Mouse (Mus musculus) heart, embryonic 11.5 days (tissue): ENCODE results near the gene Pnpla2. TPM values are rescaled to one million over a fixed set of nuclear protein-coding genes. Genes with fewer than 3 reads are reported as not detected.

Experiments
- ATAC-seq: fragments of 200-750 bp; cut with Nextera tagmentation; replicated peaks from 2 replicates; pipeline ENCODE4 v1.8.0; 2017; ENCODE audit warnings: moderate library complexity; ENCODE audit not compliant: insufficient number of reproducible peaks, low FRiP score, low TSS enrichment
- H3K27ac ChIP-seq: fragments of 300-500 bp; sonication (generic); 2 replicates; pipeline ENCODE4 v1.5.1; 2014; ENCODE audit warnings: mild to moderate bottlenecking, low read depth, low read length
- H3K27me3 ChIP-seq: fragments of 300-500 bp; sonication (generic); 2 replicates; pipeline ENCODE4 v1.6.1; 2014; ENCODE audit warnings: mild to moderate bottlenecking, low read length, mixed read lengths; ENCODE audit not compliant: control insufficient read depth, insufficient read depth
- H3K36me3 ChIP-seq: fragments of 300-500 bp; sonication (generic); 2 replicates; pipeline ENCODE4 v1.6.1; 2014; ENCODE audit warnings: mild to moderate bottlenecking, low read length, moderate library complexity, mixed read lengths; ENCODE audit not compliant: control insufficient read depth, insufficient read depth
- H3K4me1 ChIP-seq: fragments of 300-500 bp; sonication (generic); 2 replicates; pipeline ENCODE4 v1.6.1; 2014; ENCODE audit warnings: low read length; ENCODE audit not compliant: control insufficient read depth, insufficient read depth
- H3K4me2 ChIP-seq: fragments of 300-500 bp; sonication (generic); 2 replicates; pipeline ENCODE4 v1.6.1; 2014; ENCODE audit warnings: mild to moderate bottlenecking, moderate library complexity
- H3K4me3 ChIP-seq: fragments of 300-500 bp; sonication (generic); 2 replicates; pipeline ENCODE4 v1.5.1; 2014; ENCODE audit warnings: low read depth, low read length
- H3K9ac ChIP-seq: fragments of 300-500 bp; sonication (generic); 2 replicates; pipeline ENCODE4 v1.6.1; 2014; ENCODE audit warnings: mild to moderate bottlenecking, low read depth, low read length, moderate library complexity
- H3K9me3 ChIP-seq: fragments of 300-500 bp; sonication (generic); replicated peaks from 2 replicates; pipeline ENCODE4 v1.6.1; 2016; ENCODE audit warnings: low read length; ENCODE audit not compliant: control insufficient read depth
- WGBS: fragments of 180-500 bp; shearing (Covaris S2); extraction: QIAGEN DNeasy Blood & Tissue Kit; methylation state at CpG from one replicate; pipeline ENCODE4 v1.1.7; 2014; ENCODE audit not compliant: insufficient replicate concordance; 5-methylcytosine and 5-hydroxymethylcytosine counted together
- polyA plus RNA-seq: library from polyadenylated mRNA; unstranded; fragments of >200 nt; fragmentation: Nextera tagmentation; extraction: Ambion mirVana; gene quantifications from 2 replicates; pipeline ENCODE4 v1.2.1, GENCODE M21; 2014

Gene Pnpla2
- polyA plus RNA-seq, 1 experiment from 2014 or later: 35.3 TPM

DNA sequence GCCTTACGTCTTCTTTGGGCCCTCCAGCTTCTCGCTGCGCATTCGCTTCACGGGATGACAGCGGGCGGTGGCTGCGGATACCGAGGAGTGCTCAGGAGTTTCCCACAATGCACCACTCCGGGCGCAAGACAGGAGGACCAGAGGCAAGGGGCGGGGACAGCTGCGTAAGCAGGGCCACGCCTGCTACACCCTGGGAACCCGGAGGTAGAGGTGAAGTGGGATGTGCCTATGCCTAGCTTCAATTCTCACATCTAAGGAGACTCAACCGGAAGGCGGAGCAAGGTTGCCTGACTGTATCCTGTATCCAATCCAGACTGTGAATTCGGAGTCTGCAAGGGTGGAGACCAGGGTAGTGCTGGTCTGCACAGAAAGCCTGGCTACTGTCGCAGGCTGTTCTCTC lies 25.7 kb upstream of the Pnpla2 start, which contains the start of gene Cend1:
TSS of gene Cend1 (minus strand) at position 182 of the 400 bp plus-strand sequence.
- peak; percentile 56 for ATAC-seq
- 3% methylated on average over 19 of the region's 19 CpGs for WGBS
- peak within 1 kb of the TSS; percentile 71 for H3K27ac ChIP-seq

GRCm38 (mm10) chr7:141429840-141430584 lies 25.0 kb upstream of the Pnpla2 start:
- peak overlapping the region; percentile 35 for H3K4me2 ChIP-seq
- H3K4me3 ChIP-seq: peak overlapping the region; percentile 16; the same call in 1 of the 2 replicates
- H3K36me3 ChIP-seq: 0 out of 2 replicates have a peak, but pooled peaks cover 8% of the 10 kb centered on the region
- peak overlapping the region; percentile 39; the same call in 1 of the 2 replicates for H3K9ac ChIP-seq
- no peaks in the 10 kb centered on the region for H3K9me3 ChIP-seq
- 49% methylated on average over 9 of the region's 9 CpGs for WGBS
- H3K27me3 ChIP-seq: no peaks in the 10 kb centered on the region
- peak overlapping the region; percentile 71 for H3K27ac ChIP-seq
- peak; percentile 44; the same call in 1 of the 2 replicates for ATAC-seq
- H3K4me1 ChIP-seq: peaks cover 37% of the 10 kb centered on the region

More for the DNA sequence above, 25.7 kb upstream of the Pnpla2 start, which contains the start of gene Cend1:
- Histone ChIP-seq H3K9me3 (no peaks in the 10 kb centered on the region), H3K9ac (peak within 1 kb of the TSS; percentile 43; the same call in 1 of the 2 replicates), H3K27me3 (no peaks in the 10 kb centered on the region), H3K4me1 (peaks cover 30% of the 10 kb centered on the region), H3K36me3 (0 out of 2 replicates have a peak, but pooled peaks cover 8% of the 10 kb centered on the region), H3K4me2 (peak within 1 kb of the TSS; percentile 35), H3K4me3 (peak within 1 kb of the TSS; percentile 16)

DNA sequence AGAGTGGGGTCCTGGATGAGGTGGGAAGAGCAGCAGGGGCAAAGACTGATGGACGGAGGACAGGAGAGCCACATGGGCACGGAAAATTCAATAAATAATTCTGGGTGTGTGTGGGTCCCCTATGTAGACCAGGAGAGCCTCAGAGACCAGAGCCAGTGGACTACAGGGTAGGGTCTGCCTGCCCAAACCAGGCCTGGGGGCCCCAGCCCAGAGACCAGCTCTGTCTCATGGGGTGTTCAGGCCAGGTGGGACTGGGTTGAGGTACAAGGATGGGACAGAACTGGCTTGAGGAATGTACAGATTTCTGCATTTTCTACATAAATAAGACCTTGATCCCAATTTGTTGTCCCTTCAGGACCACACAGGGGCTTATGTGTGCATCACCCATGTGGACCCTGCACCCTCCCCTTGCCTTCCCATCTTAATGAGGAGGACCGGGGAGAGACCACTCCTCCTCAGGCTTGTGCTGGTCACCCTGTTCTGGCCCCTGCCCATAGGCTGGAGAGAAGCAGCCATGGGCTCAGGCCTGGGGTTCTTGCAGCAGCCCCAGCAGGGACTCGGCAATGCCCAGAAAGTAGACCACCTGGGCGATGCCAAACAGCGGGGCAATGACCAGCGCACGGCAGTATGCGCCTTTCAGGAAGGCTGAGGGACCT lies 24.3 kb upstream of the Pnpla2 start:
- no peak for ATAC-seq
- H3K4me2 ChIP-seq: no peak overlapping the region
- H3K36me3 ChIP-seq: 0 out of 2 replicates have a peak, but pooled peaks cover 8% of the 10 kb centered on the region
- no peaks in the 10 kb centered on the region for H3K27me3 ChIP-seq
- H3K9ac ChIP-seq: no peak overlapping the region
- H3K4me1 ChIP-seq: peaks cover 41% of the 10 kb centered on the region
- H3K4me3 ChIP-seq: no peak overlapping the region
- no peaks in the 10 kb centered on the region for H3K9me3 ChIP-seq
- peak overlapping the region; percentile 71 for H3K27ac ChIP-seq
- WGBS: 92% methylated on average over 9 of the region's 9 CpGs

DNA sequence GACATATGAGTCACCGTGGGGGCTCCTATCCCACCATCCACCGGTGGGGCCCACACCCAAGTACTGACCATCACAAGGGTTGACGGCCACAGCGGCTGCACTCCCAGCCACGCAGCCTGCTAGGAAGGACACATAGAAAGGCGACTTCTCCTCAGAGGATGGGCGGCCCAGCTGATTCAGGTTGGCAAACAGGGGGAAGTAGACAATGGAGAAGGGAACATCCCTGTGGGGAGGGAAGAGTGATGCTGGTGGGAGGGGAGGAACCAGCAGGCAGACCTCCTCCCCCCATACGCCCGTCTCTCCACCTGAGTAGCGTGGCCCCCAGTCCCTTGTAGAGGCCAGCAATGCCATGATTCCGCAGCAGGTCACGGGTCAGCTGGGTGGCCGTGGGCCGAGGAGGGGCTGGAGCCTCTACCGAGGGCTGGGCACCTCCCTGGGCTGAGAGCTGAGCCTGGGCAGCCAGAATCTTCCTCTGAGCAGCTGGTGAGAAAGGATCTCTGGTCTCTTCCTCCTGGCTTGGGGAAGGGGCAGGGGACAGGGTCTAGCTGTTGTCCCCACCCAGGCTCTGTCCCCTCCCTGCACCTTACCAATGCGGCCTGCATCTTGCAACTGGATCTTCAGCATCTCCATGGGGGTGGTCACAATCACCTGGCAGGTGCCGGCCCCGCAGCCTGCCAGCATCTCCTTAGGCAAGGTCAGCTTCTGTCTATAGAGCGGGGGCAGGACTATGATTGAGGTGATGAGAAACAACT lies 23.4 kb upstream of the Pnpla2 start:
- Histone ChIP-seq H3K36me3 (0 out of 2 replicates have a peak, but pooled peaks cover 8% of the 10 kb centered on the region), H3K4me3 (no peak overlapping the region), H3K27me3 (no peaks in the 10 kb centered on the region), H3K9me3 (no peaks in the 10 kb centered on the region), H3K27ac (no peak overlapping the region), H3K4me1 (peaks cover 39% of the 10 kb centered on the region), H3K4me2 (no peak overlapping the region), H3K9ac (no peak overlapping the region)
- no peak for ATAC-seq
- WGBS: 93% methylated on average over 19 of the region's 19 CpGs

GRCm38 (mm10) chr7:141432186-141432611 lies 22.8 kb upstream of the Pnpla2 start:
- WGBS: 85% methylated on average over 8 of the region's 8 CpGs
- Histone ChIP-seq H3K27ac (no peak overlapping the region), H3K4me3 (no peak overlapping the region), H3K9ac (no peak overlapping the region), H3K4me1 (peaks cover 41% of the 10 kb centered on the region), H3K36me3 (0 out of 2 replicates have a peak, but pooled peaks cover 8% of the 10 kb centered on the region), H3K27me3 (no peaks in the 10 kb centered on the region), H3K9me3 (no peaks in the 10 kb centered on the region), H3K4me2 (no peak overlapping the region)
- ATAC-seq: no peak

DNA sequence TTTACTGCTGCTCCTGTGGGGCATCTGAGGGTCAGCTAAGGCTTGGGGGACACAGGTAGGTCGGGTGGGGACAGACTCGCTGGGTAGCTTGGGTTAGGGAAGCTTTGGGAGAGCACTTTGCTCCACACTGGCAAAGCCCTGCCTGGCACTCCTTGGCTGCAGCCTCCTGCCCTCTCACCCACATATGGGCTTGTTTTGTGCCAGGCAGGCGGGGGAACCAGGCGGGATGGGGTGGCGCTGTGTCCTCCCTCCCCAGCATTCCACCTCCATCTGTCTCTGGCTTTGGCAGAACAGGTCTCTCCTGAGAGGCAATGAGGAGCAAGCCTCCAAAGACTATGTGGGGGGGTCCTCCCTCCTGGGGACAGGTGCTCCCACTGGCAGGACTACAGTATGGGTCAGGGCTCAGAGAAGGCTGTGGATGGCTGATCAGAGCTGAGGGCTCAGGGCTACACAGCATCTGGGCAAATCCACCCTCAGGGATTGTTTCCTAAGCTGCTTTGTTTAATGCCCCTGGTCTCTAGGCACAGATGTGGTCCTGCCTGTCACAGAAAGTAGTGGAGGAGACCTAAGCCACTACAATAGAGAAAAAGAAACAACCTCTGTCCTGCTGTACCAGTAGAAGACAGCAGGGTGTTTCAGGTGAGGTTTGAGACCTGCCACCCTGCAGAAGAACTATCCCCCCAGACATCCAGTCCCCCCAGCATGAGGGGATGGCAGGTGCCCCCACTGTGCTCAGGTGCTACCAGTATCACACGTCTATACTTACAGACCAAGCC lies 22.1 kb upstream of the Pnpla2 start:
- Histone ChIP-seq H3K4me2 (no peak overlapping the region), H3K4me3 (no peak overlapping the region), H3K27me3 (no peaks in the 10 kb centered on the region), H3K27ac (no peak overlapping the region), H3K9ac (no peak overlapping the region), H3K4me1 (peaks cover 41% of the 10 kb centered on the region), H3K36me3 (0 out of 2 replicates have a peak, but pooled peaks cover 8% of the 10 kb centered on the region), H3K9me3 (no peaks in the 10 kb centered on the region)
- 83% methylated on average over 6 of the region's 6 CpGs for WGBS
- no peak for ATAC-seq

GRCm38 (mm10) chr7:141433517-141434400 lies 21.2 kb upstream of the Pnpla2 start:
- H3K4me1 ChIP-seq: peaks cover 37% of the 10 kb centered on the region

More at GRCm38 (mm10) chr7:141433517-141434400, 21.2 kb upstream of the Pnpla2 start:
- Histone ChIP-seq H3K4me2 (peak overlapping the region; percentile 80), H3K27me3 (no peaks in the 10 kb centered on the region), H3K9ac (peak overlapping the region; percentile 65), H3K9me3 (no peaks in the 10 kb centered on the region), H3K27ac (no peak overlapping the region), H3K4me3 (peak overlapping the region; percentile 46), H3K36me3 (0 out of 2 replicates have a peak, but pooled peaks cover 8% of the 10 kb centered on the region)
- 78% methylated on average over 15 of the region's 15 CpGs for WGBS
- ATAC-seq: no peak
